Mouse (Mus musculus) embryonic fibroblast, embryonic 13.5 days (primary cell): ENCODE measurements at regions not wholly inside any gene's neighbourhood (a gene's known extent, or its start where the extent isn't known, plus 50 kb on each side); places are given as distances from the start of the nearest gene placed in this dataset.

Experiments
- CTCF ChIP-seq: IDR thresholded peaks from 2 replicates; pipeline ENCODE4 v1.5.1; 2011; ENCODE audit warnings: mild to moderate bottlenecking, control low read depth, low read length, moderate library complexity, borderline replicate concordance; ENCODE audit not compliant: insufficient read depth
- POLR2A ChIP-seq: IDR thresholded peaks from 2 replicates; pipeline ENCODE4 v1.6.1; 2011; ENCODE audit warnings: low read depth, mild to moderate bottlenecking, control low read depth, low read length, moderate library complexity

- no peak for TF ChIP-seq POLR2A
- no peak for TF ChIP-seq CTCF
Observed at GRCm38 (mm10) chr2:9468651-9469050, 412.4 kb upstream of the 4930412O13Rik start.
